Mouse (Mus musculus): ENCODE results near the gene Gm20696. TPM values are rescaled to one million over a fixed set of nuclear protein-coding genes. Genes with fewer than 3 reads are reported as not detected.

The Gm20696 gene
- polyA plus RNA-seq, 2 experiments = 0.16 to 0.33 TPM

- Histone ChIP-seq H3K4me3 (ENCODE audit: insufficient read depth in 1 of 2, low read depth in 2 of 2, low read length in 2 of 2) (no peak overlapping the region), H3K4me2 (ENCODE audit: low read depth) (no peak overlapping the region), H3K9ac (replicated peaks) (no peak overlapping the region), H3K27ac (no peak overlapping the region), H3K27me3 (ENCODE audit: control insufficient read depth, insufficient read depth, low read length) (no peaks in the 10 kb centered on the region), H3K36me3 (replicated peaks; ENCODE audit: control insufficient read depth, insufficient read depth, low read depth) (no peaks in the 10 kb centered on the region), H3K4me1 (replicated peaks; ENCODE audit: control insufficient read depth in 2 of 2, insufficient read depth in 2 of 2, low read length in 1 of 2) (0 out of 4 replicates have a peak, but pooled peaks cover 0 to 4% of the 10 kb centered on the region in 2 experiments), H3K9me3 (ENCODE audit: control insufficient read depth, low read length) (no peaks in the 10 kb centered on the region)
- TF ChIP-seq EP300 (IDR thresholded peaks at IDR 0.05; ENCODE audit: low read depth) = no peak
- TF ChIP-seq CTCF (IDR thresholded peaks at IDR 0.05; ENCODE audit: low read depth) = no peak
- ATAC-seq (ENCODE audit: insufficient read depth) = no peak
- WGBS (ENCODE audit: insufficient replicate concordance) = 58% methylated on average over 5 of the region's 5 CpGs
- no peak for DNase-seq (ENCODE audit: low read depth in 3 of 3, low spot score in 3 of 3)
These were observed 417.0 kb downstream of the Gm20696 start for GRCm38 (mm10) chr6:99249496-99250030.

GRCm38 (mm10) chr6:99248396-99248795 is 418.2 kb downstream of the Gm20696 start:
- H3K4me2 ChIP-seq (ENCODE audit: low read depth) = no peak overlapping the region
- H3K4me1 ChIP-seq (replicated peaks; ENCODE audit: control insufficient read depth in 2 of 2, insufficient read depth in 2 of 2, low read length in 1 of 2) = 0 out of 4 replicates have a peak, but pooled peaks cover 0 to 3% of the 10 kb centered on the region in 2 experiments
- H3K4me3 ChIP-seq (ENCODE audit: insufficient read depth in 1 of 2, low read depth in 2 of 2, low read length in 2 of 2) = no peak overlapping the region
- TF ChIP-seq CTCF (IDR thresholded peaks at IDR 0.05; ENCODE audit: low read depth) (no peak), EP300 (IDR thresholded peaks at IDR 0.05; ENCODE audit: low read depth) (no peak)
- WGBS (ENCODE audit: insufficient replicate concordance) = 35% methylated on average over 8 of the region's 8 CpGs
- no peaks in the 10 kb centered on the region for H3K27me3 ChIP-seq (ENCODE audit: control insufficient read depth, insufficient read depth, low read length)
- ATAC-seq (ENCODE audit: insufficient read depth) (no peak), DNase-seq (ENCODE audit: low read depth in 3 of 3, low spot score in 3 of 3) (no peak)
- H3K9ac ChIP-seq (replicated peaks) = no peak overlapping the region
- no peaks in the 10 kb centered on the region for H3K36me3 ChIP-seq (replicated peaks; ENCODE audit: control insufficient read depth, insufficient read depth, low read depth)
- no peak overlapping the region for H3K27ac ChIP-seq
- no peaks in the 10 kb centered on the region for H3K9me3 ChIP-seq (ENCODE audit: control insufficient read depth, low read length)

GRCm38 (mm10) chr6:99241625-99242395 is 424.8 kb downstream of the Gm20696 start:
- DNase-seq (ENCODE audit: low read depth in 3 of 3, low spot score in 3 of 3) (no peak), ATAC-seq (ENCODE audit: insufficient read depth) (no peak)
- no peaks in the 10 kb centered on the region for H3K36me3 ChIP-seq (replicated peaks; ENCODE audit: control insufficient read depth, insufficient read depth, low read depth)
- no peaks in the 10 kb centered on the region for H3K9me3 ChIP-seq (ENCODE audit: control insufficient read depth, low read length)
- TF ChIP-seq CTCF (IDR thresholded peaks at IDR 0.05; ENCODE audit: low read depth) = no peak
- TF ChIP-seq EP300 (IDR thresholded peaks at IDR 0.05; ENCODE audit: low read depth) = no peak
- no peaks in the 10 kb centered on the region for H3K4me1 ChIP-seq (replicated peaks; ENCODE audit: control insufficient read depth in 2 of 2, insufficient read depth in 2 of 2, low read length in 1 of 2)
- no peak overlapping the region for H3K27ac ChIP-seq
- no peaks in the 10 kb centered on the region for H3K27me3 ChIP-seq (ENCODE audit: control insufficient read depth, insufficient read depth, low read length)
- 60% methylated on average over 10 of the region's 10 CpGs for WGBS (ENCODE audit: insufficient replicate concordance)
- no peak overlapping the region for H3K4me2 ChIP-seq (ENCODE audit: low read depth)
- no peak overlapping the region for H3K9ac ChIP-seq (replicated peaks)
- H3K4me3 ChIP-seq (ENCODE audit: insufficient read depth in 1 of 2, low read depth in 2 of 2, low read length in 2 of 2) = no peak overlapping the region

GRCm38 (mm10) chr6:99240764-99241163 is 425.8 kb downstream of the Gm20696 start:
- no peak overlapping the region for H3K9ac ChIP-seq (replicated peaks)
- ATAC-seq (ENCODE audit: insufficient read depth) (no peak), DNase-seq (ENCODE audit: low read depth in 3 of 3, low spot score in 3 of 3) (no peak)
- H3K4me2 ChIP-seq (ENCODE audit: low read depth) = no peak overlapping the region
- TF ChIP-seq CTCF (IDR thresholded peaks at IDR 0.05; ENCODE audit: low read depth) = no peak
- no peak for TF ChIP-seq EP300 (IDR thresholded peaks at IDR 0.05; ENCODE audit: low read depth)
- H3K36me3 ChIP-seq (replicated peaks; ENCODE audit: control insufficient read depth, insufficient read depth, low read depth) = no peaks in the 10 kb centered on the region
- no peak overlapping the region for H3K4me3 ChIP-seq (ENCODE audit: insufficient read depth in 1 of 2, low read depth in 2 of 2, low read length in 2 of 2)
- H3K9me3 ChIP-seq (ENCODE audit: control insufficient read depth, low read length) = no peaks in the 10 kb centered on the region
- no peaks in the 10 kb centered on the region for H3K4me1 ChIP-seq (replicated peaks; ENCODE audit: control insufficient read depth in 2 of 2, insufficient read depth in 2 of 2, low read length in 1 of 2)
- H3K27ac ChIP-seq = no peak overlapping the region
- no peaks in the 10 kb centered on the region for H3K27me3 ChIP-seq (ENCODE audit: control insufficient read depth, insufficient read depth, low read length)

- H3K9me3 ChIP-seq (ENCODE audit: control insufficient read depth, low read length) = no peaks in the 10 kb centered on the region
- H3K4me2 ChIP-seq (ENCODE audit: low read depth) = no peak overlapping the region
- H3K4me1 ChIP-seq (replicated peaks; ENCODE audit: control insufficient read depth in 2 of 2, insufficient read depth in 2 of 2, low read length in 1 of 2) = no peaks in the 10 kb centered on the region
- 46% methylated on average over 8 of the region's 8 CpGs for WGBS (ENCODE audit: insufficient replicate concordance)
- no peak for ATAC-seq (ENCODE audit: insufficient read depth)
- no peak for DNase-seq (ENCODE audit: low read depth in 3 of 3, low spot score in 3 of 3)
- H3K36me3 ChIP-seq (replicated peaks; ENCODE audit: control insufficient read depth, insufficient read depth, low read depth) = no peaks in the 10 kb centered on the region
- TF ChIP-seq EP300 (IDR thresholded peaks at IDR 0.05; ENCODE audit: low read depth) (no peak), CTCF (IDR thresholded peaks at IDR 0.05; ENCODE audit: low read depth) (no peak)
- H3K4me3 ChIP-seq (ENCODE audit: insufficient read depth in 1 of 2, low read depth in 2 of 2, low read length in 2 of 2) = no peak overlapping the region
- no peak overlapping the region for H3K9ac ChIP-seq (replicated peaks)
- H3K27ac ChIP-seq = no peak overlapping the region
- no peaks in the 10 kb centered on the region for H3K27me3 ChIP-seq (ENCODE audit: control insufficient read depth, insufficient read depth, low read length)
These were observed 431.0 kb downstream of the Gm20696 start for GRCm38 (mm10) chr6:99235588-99235987.

Data from liver, embryonic 14.5 days (tissue).